Mouse (Mus musculus) right cerebral cortex, postnatal 10 days (tissue): ENCODE results near the gene Cavin3.
"Not testable (repeated sequence)": the region's sequence is repeated elsewhere in the genome, so short reads cannot be mapped to it uniquely, and the experiment has no call there.

ENCODE experiments used
- DNase-seq, 2 experiments: peaks; one replicate each; pipeline ENCODE4 v3.0.0; 2021; ENCODE audit warnings: low spot score in 2 of 2

Gene Cavin3

GRCm38 (mm10) chr7:105480561-105481504, 1.3 kb downstream of the Cavin3 start:
- peak in 1 of 2 experiments; percentile 34 for DNase-seq

GRCm38 (mm10) chr7:105480081-105480480, 2.0 kb downstream of the Cavin3 start:
- no peak for DNase-seq

GRCm38 (mm10) chr7:105479232-105479631, 2.9 kb downstream of the Cavin3 start:
- DNase-seq: no peak

- DNase-seq: no peak
Observed at GRCm38 (mm10) chr7:105478344-105478743, 3.8 kb downstream of the Cavin3 start.

GRCm38 (mm10) chr7:105477841-105478240, 4.3 kb downstream of the Cavin3 start:
- peak; percentile 72 to 77 for DNase-seq

GRCm38 (mm10) chr7:105477433-105477700, 4.7 kb downstream of the Cavin3 start:
- no peak for DNase-seq

- DNase-seq: no peak
Observed at GRCm38 (mm10) chr7:105476683-105477432, 5.2 kb downstream of the Cavin3 start.

GRCm38 (mm10) chr7:105475396-105475949, 6.6 kb downstream of the Cavin3 start:
- no peak for DNase-seq

- no peak for DNase-seq
Observed at GRCm38 (mm10) chr7:105474771-105475315, 7.3 kb downstream of the Cavin3 start.

- peak in 1 of 2 experiments; percentile 43 for DNase-seq
Observed at GRCm38 (mm10) chr7:105472607-105473006, 9.5 kb downstream of the Cavin3 start.

GRCm38 (mm10) chr7:105465505-105465904, 16.6 kb downstream of the Cavin3 start:
- DNase-seq: peak; percentile 68 to 84

GRCm38 (mm10) chr7:105458546-105458945, 23.6 kb downstream of the Cavin3 start:
- DNase-seq: no peak

GRCm38 (mm10) chr7:105453345-105453744, 28.8 kb downstream of the Cavin3 start:
- not testable (repeated sequence) for DNase-seq

GRCm38 (mm10) chr7:105445076-105445475, 37.0 kb downstream of the Cavin3 start:
- no peak for DNase-seq

- no peak for DNase-seq
Observed at GRCm38 (mm10) chr7:105441426-105441825, 40.7 kb downstream of the Cavin3 start.

GRCm38 (mm10) chr7:105437979-105438772, 43.9 kb downstream of the Cavin3 start:
- DNase-seq: peak; percentile 43 to 60

GRCm38 (mm10) chr7:105434798-105435197, 47.3 kb downstream of the Cavin3 start:
- DNase-seq: no peak

- DNase-seq: no peak
Observed at GRCm38 (mm10) chr7:105433859-105434258, 48.2 kb downstream of the Cavin3 start.

- no peak for DNase-seq
Observed at GRCm38 (mm10) chr7:105432058-105432457, 50.0 kb downstream of the Cavin3 start.
